Mouse (Mus musculus): ENCODE measurements around the gene C130050O18Rik. TPM values are rescaled to one million over a fixed set of nuclear protein-coding genes. Genes with fewer than 3 reads are reported as not detected.

Gene C130050O18Rik
- total and polyA plus RNA-seq, 3 experiments: 0.12 to 0.21 TPM; not detected in 1

- peak; percentile 36 for DNase-seq (ENCODE audit: low read depth, low spot score)
- H3K9me3 ChIP-seq (replicated peaks; ENCODE audit: insufficient read depth, low read length): no peaks in the 10 kb centered on the region
- H3K27me3 ChIP-seq (ENCODE audit: control insufficient read depth in 1 of 2, insufficient read depth in 2 of 2, low read length in 2 of 2): no peaks in the 10 kb centered on the region
- no peaks in the 10 kb centered on the region for H3K79me2 ChIP-seq (ENCODE audit: control insufficient read depth, insufficient read depth, low read length, poor library complexity)
- H3K9ac ChIP-seq (ENCODE audit: control insufficient read depth, low read depth, low read length, poor library complexity, severe bottlenecking): no peak overlapping the region
- TF ChIP-seq MYC (IDR thresholded peaks at IDR 0.05; ENCODE audit: low read depth, low read length) (peak; percentile 46; the same call in 1 of the 2 replicates), ETS1 (IDR thresholded peaks at IDR 0.05; ENCODE audit: low read depth, low read length) (no peak), MAZ (IDR thresholded peaks at IDR 0.05; ENCODE audit: low read depth, low read length) (0 out of 2 replicates have a peak, but pooled peaks have one; percentile 20)
- H3K27ac ChIP-seq (ENCODE audit: control insufficient read depth, low read depth, low read length): no peak overlapping the region
- H3K4me1 ChIP-seq (ENCODE audit: control insufficient read depth in 1 of 2, insufficient read depth in 2 of 2, low read length in 2 of 2): no peaks in the 10 kb centered on the region
- H3K36me3 ChIP-seq (ENCODE audit: control insufficient read depth in 1 of 2, insufficient read depth in 2 of 2, low read length in 2 of 2): no peaks in the 10 kb centered on the region; a peak in 1 of 4 replicates
- H3K4me3 ChIP-seq (ENCODE audit: control insufficient read depth in 1 of 2, insufficient read depth in 1 of 2, low read depth in 2 of 2, low read length in 2 of 2): no peak overlapping the region
These were observed 39.3 kb upstream of the C130050O18Rik start for GRCm38 (mm10) chr5:139365827-139366226.

GRCm38 (mm10) chr5:139366484-139366883 lies 38.6 kb upstream of the C130050O18Rik start:
- H3K9ac ChIP-seq (ENCODE audit: control insufficient read depth, low read depth, low read length, poor library complexity, severe bottlenecking): no peak overlapping the region
- H3K27ac ChIP-seq (ENCODE audit: control insufficient read depth, low read depth, low read length): no peak overlapping the region
- H3K9me3 ChIP-seq (replicated peaks; ENCODE audit: insufficient read depth, low read length): no peaks in the 10 kb centered on the region
- no peaks in the 10 kb centered on the region for H3K27me3 ChIP-seq (ENCODE audit: control insufficient read depth in 1 of 2, insufficient read depth in 2 of 2, low read length in 2 of 2)
- no peaks in the 10 kb centered on the region; a peak in 1 of 4 replicates for H3K36me3 ChIP-seq (ENCODE audit: control insufficient read depth in 1 of 2, insufficient read depth in 2 of 2, low read length in 2 of 2)
- no peak overlapping the region for H3K4me3 ChIP-seq (ENCODE audit: control insufficient read depth in 1 of 2, insufficient read depth in 1 of 2, low read depth in 2 of 2, low read length in 2 of 2)
- H3K4me1 ChIP-seq (ENCODE audit: control insufficient read depth in 1 of 2, insufficient read depth in 2 of 2, low read length in 2 of 2): no peaks in the 10 kb centered on the region
- DNase-seq (ENCODE audit: low read depth, low spot score): no peak
- no peak for TF ChIP-seq MAX (IDR thresholded peaks at IDR 0.05; ENCODE audit: low read length)
- no peak for TF ChIP-seq EP300 (IDR thresholded peaks at IDR 0.05; ENCODE audit: low read depth in 1 of 2, low read length in 2 of 2)
- no peak for TF ChIP-seq SMC3 (IDR thresholded peaks at IDR 0.05; ENCODE audit: low read depth, low read length)
- TF ChIP-seq USF1 (IDR thresholded peaks at IDR 0.05; ENCODE audit: low read depth, low read length): no peak
- TF ChIP-seq TCF12 (IDR thresholded peaks at IDR 0.05; ENCODE audit: low read depth, low read length): no peak
- no peak for TF ChIP-seq POLR2AphosphoS2 (IDR thresholded peaks at IDR 0.05; ENCODE audit: low read length)
- no peak for TF ChIP-seq KAT2A (conservative IDR thresholded peaks at IDR 0.05; ENCODE audit: low read depth, low read length)
- no peak for TF ChIP-seq POLR2AphosphoS5 (IDR thresholded peaks at IDR 0.05; ENCODE audit: borderline replicate concordance, low read depth, low read length)
- no peak for TF ChIP-seq ZMIZ1 (IDR thresholded peaks at IDR 0.05; ENCODE audit: low read depth, low read length)
- H3K79me2 ChIP-seq (ENCODE audit: control insufficient read depth, insufficient read depth, low read length, poor library complexity): no peaks in the 10 kb centered on the region

GRCm38 (mm10) chr5:139367884-139368458 lies 37.1 kb upstream of the C130050O18Rik start:
- DNase-seq (ENCODE audit: low read depth, low spot score): no peak
- Histone ChIP-seq H3K9ac (ENCODE audit: control insufficient read depth, low read depth, low read length, poor library complexity, severe bottlenecking) (no peak overlapping the region), H3K27me3 (ENCODE audit: control insufficient read depth in 1 of 2, insufficient read depth in 2 of 2, low read length in 2 of 2) (no peaks in the 10 kb centered on the region), H3K4me1 (ENCODE audit: control insufficient read depth in 1 of 2, insufficient read depth in 2 of 2, low read length in 2 of 2) (peaks cover 0 to 5% of the 10 kb centered on the region in 2 experiments; a peak in 2 of 4 replicates), H3K36me3 (ENCODE audit: control insufficient read depth in 1 of 2, insufficient read depth in 2 of 2, low read length in 2 of 2) (no peaks in the 10 kb centered on the region; a peak in 1 of 4 replicates), H3K79me2 (ENCODE audit: control insufficient read depth, insufficient read depth, low read length, poor library complexity) (peaks cover 2% of the 10 kb centered on the region; the same call in 1 of the 2 replicates), H3K4me3 (ENCODE audit: control insufficient read depth in 1 of 2, insufficient read depth in 1 of 2, low read depth in 2 of 2, low read length in 2 of 2) (no peak overlapping the region), H3K27ac (ENCODE audit: control insufficient read depth, low read depth, low read length) (no peak overlapping the region), H3K9me3 (replicated peaks; ENCODE audit: insufficient read depth, low read length) (no peaks in the 10 kb centered on the region)
- TF ChIP-seq ZKSCAN1 (IDR thresholded peaks at IDR 0.05; ENCODE audit: low read depth, low read length) (no peak), MAZ (IDR thresholded peaks at IDR 0.05; ENCODE audit: low read depth, low read length) (no peak), POLR2AphosphoS5 (IDR thresholded peaks at IDR 0.05; ENCODE audit: borderline replicate concordance, low read depth, low read length) (no peak), MXI1 (IDR thresholded peaks at IDR 0.05; ENCODE audit: low read depth, low read length) (no peak), TAL1 (IDR thresholded peaks at IDR 0.05; ENCODE audit: low read length) (no peak), USF1 (IDR thresholded peaks at IDR 0.05; ENCODE audit: low read depth, low read length) (no peak), TCF12 (IDR thresholded peaks at IDR 0.05; ENCODE audit: low read depth, low read length) (no peak)
